Mouse (Mus musculus) layer of hippocampus, postnatal 36 days (tissue): ENCODE results near the gene Ccdc113. TPM values are rescaled to one million over a fixed set of nuclear protein-coding genes. Genes with fewer than 3 reads are reported as not detected.

ENCODE experiments used
- DNase-seq, 2 experiments: peaks; one replicate each; pipeline ENCODE4 v3.0.0; 2022
- total RNA-seq, 2 experiments: library from RNA; stranded (reverse); gene quantifications; 2 replicates each; pipeline ENCODE4 v1.2.3; 2021

The Ccdc113 gene
- total RNA-seq: 1 to 10 TPM in 1 of 2 experiments, under 1 TPM in 1; 0.68 to 1.3 TPM

DNA sequence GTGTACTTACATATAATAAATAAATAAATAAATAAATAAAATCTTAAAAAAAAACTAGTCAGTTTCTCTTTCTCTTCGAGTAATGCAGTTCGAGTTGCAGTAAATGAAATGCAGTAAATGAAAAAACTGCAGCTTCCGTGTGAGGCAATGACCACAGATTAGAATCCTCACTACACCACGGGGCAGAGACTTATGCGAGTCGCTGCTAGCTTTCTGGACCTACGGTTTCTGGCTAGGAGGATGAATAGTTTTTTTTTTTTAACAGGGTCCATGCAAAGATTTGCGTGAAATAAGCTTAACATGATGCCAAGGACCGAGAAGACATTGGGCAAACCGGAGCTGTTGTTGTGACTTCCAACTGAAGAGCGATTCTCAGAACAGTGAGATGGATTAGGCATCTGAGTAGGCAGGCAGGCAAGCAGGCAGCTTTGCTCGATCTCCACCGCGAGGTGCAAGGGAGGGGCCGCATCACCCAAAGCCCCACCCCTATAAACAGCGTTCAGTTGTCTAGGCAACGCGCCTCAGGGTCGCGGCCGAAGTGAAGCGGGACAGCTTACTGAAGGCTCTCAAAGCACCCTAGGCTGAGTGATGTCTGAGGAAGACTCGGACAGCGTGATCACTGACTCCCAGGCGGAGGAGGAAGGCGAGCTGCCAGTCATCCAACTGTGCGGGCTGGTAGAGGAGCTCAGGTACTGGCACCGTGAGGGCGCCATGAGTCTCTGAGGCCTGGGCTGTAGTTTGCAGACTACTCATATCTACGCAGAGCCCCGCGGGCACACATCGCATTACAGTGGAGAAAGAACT is at the start of gene Ccdc113:
Gene Ccdc113, plus strand, starts transcription at position 502 of the 804 bp plus-strand sequence.
- peak; percentile 59 to 60 for DNase-seq

DNA sequence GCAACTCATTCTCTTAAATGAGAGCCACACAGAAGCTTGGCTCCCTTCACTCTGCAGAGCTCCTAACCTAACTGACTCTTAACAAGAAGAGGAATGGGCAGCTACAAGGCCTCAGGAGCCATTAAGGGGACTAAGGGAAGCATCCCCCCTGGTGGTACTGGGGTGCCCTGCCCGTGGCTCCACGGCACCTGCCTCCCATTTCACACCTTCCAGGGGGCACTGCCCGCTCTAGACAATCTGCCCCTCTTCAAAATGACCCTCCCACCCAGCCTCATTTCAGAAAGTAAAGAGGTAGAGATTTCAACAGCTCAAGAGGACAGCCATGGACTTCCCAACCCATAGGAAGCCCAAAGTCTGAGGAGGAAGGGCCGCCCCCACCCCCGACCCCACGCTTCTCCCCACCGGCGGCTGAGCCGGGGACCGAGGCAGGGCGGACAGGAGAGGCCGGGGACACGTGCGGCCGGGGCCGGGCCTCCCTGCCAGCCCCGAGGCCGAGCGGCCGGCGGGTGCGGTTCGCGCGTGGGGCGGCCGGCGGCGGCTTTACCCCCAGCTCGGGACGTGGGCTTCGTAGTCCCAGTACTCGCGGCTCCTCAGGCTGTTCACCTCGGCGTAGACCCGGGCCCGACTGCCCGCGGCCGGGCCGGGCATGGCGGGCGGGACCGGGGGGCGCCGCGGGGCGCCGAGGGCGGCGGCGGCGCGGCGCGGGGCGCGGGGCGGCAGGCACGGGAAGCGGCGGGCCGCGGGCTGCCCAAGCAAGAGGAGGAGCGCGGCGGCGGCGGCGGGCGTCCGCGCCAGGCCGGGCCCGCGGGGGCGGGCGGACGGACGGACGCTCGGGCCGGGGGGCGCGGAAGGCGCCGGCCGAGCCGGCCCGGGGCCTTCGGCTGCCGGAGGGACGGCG is 45.8 kb upstream of the Ccdc113 start:
- DNase-seq: no peak

- DNase-seq: peak; percentile 80 to 85
Observed at GRCm38 (mm10) chr8:95488698-95489332, 45.1 kb upstream of the Ccdc113 start.

DNA sequence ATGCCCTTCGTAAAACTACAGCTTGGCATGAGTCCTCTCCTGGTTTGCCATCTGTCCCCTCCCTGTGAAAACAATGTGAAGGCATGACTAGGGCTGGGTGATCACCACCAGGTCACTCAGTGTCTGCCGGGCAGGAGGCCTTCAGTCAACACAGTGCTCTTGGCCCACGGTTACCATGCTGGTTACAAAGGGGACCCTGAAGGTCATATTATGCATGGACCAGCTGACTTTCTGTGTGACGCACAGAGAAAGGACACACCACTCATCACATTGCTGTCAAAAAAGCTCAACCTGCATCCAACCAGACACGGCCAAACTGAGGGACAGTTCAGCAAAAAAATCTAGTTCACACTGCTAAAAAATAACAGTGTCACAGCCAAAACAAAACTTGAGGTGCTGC is 43.9 kb upstream of the Ccdc113 start, which contains the start of gene Csnk2a2:
Gene Csnk2a2, minus strand, starts transcription at position 34 of the 400 bp plus-strand sequence.
- DNase-seq: no peak

DNA sequence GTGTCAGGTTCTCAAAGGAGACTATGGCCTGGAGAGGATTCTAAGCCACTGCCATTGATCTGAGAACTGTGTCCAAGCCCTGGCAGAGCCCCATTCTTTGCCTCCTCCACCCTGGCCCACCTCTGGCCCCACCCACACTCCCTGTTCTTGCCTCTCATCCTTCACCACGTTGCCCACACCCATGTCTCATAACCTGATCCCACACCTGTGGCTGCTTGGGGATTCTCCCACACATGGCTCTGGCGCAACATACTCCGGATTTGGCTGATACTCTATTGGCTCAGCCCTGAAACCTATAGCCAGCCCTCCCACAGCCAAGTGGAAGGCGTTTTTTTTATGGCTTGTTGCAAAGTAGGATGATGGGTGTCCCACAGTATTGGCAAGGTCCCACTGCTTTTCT is 41.8 kb upstream of the Ccdc113 start:
- DNase-seq: no peak

DNA sequence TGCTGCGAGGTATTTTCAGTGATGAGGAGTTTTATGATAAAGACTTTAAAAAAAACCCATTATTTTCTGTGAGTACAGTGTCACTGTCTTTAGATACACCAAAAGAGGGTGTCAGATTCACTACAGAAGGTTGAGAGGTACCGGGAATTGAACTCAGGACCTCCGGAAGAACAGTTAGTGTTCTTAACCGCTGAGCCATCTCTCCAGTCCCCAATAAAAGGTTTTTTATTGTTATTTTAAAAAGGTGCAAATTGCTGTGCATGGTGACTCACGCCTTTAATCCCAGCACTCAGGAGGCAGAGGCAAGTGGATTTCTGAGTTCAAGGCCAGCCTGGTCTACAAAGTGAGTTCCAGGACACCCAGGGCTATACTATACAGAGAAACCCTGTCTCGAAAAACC is 38.4 kb upstream of the Ccdc113 start:
- no peak for DNase-seq

DNA sequence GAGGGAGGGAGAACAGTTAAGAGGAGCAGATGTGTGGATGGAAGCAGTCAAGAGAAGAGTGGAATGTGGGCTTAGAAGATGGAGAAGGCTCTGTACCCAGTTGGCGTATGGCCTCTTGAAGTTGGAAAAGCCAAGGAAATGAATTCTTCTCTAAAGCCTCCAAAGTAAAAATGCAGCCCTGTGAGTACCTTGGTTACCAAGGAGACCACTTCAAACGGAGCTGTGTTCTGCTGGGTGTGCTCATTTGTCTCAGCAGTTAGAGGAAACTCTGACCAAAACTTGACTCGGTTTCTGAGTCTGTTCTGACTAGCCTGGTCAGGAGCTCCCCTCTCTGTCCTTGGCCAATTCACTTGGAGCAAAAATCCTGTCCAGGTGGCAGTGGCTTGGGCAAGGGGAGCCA is 37.5 kb upstream of the Ccdc113 start:
- DNase-seq: no peak

DNA sequence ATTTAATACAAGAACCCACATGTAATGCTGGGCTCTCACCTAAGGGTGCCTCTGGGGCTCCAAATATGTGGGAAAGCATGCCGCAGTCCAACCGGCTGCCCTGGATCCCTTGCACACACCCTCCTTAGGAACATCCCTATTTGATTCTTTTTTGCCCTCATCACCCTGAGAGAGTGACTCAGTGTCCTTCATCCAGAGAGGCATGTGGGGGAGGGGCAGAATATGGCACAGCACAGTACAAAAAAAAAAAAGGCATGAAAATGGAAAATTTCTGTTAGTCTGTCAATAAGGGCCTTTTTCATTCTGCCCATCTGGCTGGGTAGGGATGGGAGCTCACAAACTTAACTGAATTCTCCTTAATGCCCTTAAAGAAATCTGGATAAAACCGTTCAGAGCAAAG is 36.1 kb upstream of the Ccdc113 start:
- DNase-seq: no peak

DNA sequence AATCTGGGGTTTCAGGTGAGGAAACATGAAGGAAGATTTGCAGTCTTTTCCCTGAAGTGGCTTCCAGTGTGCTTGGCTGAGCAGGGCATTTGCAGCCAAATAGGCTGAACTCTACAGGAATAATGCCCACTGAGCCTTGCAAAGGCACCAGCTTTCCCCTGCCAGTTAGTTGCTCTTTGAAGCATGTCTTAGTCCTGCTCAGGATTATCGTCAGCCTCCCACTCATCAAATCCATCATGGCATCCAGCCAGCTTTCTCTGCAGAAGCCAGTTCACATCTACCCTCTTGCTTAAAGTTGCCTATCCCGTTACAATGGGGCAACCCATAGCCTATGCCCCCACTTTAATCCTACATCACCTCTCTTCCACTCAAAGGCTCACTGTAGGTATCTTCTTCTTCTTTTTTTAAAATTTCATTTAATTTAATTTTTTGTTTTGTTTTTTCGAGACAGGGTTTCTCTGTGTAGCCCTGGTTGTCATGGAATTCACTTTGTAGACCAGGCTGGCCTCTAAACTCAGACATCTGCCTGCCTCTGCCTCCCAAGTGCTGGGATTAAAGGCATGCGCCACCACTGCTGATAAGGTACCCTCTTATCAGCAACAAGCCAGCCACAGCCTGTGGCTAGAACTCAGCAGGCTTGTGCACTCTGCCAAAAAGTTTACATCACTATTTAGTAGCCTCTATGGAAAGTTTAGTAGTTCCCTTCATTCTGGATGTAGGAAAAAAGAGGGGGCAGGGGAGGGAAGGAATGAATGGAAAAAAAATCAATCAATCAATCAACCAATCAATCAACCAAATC is 34.4 kb upstream of the Ccdc113 start:
- DNase-seq: no peak

- no peak for DNase-seq
Observed at GRCm38 (mm10) chr8:95500436-95500835, 33.4 kb upstream of the Ccdc113 start.

DNA sequence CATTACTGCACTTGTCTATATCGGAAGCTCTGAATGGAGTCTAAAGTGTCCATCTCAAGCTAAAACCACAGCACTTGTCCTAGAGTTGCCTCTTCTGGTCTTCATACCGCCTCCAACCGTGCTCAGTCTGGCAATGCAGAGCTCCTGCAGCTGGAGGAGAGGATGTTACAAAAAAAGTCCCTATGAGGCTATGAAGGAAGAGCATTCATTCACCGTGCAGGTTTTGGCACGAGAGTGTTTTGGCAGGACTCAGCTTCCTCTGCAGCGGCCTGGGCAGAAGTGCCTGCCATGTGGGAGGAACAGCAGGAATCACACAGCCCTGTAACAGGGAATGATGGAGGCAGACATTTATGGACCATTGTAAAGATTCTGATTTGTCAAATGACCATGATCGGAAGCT is 31.5 kb upstream of the Ccdc113 start:
- DNase-seq: no peak

GRCm38 (mm10) chr8:95504835-95505234 is 29.1 kb upstream of the Ccdc113 start:
- no peak for DNase-seq

DNA sequence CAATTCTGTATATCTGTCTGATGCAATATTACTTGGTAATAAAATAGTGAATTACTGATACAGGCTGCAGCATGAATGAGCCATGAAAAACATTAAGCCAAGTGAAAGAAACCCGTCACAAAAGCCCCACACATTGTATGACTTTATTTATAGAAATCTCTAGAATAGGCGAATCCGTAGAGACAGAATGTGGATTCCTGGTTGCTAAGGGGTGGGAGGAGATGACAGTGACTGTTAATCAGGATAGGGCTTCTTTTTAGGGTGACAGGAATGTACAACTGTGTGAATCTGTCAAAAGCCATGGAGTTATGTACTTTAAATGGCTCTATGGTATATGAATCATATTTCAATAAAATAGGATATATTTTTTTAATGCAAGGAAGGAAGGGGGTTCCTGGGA is 28.3 kb upstream of the Ccdc113 start:
- no peak for DNase-seq

DNA sequence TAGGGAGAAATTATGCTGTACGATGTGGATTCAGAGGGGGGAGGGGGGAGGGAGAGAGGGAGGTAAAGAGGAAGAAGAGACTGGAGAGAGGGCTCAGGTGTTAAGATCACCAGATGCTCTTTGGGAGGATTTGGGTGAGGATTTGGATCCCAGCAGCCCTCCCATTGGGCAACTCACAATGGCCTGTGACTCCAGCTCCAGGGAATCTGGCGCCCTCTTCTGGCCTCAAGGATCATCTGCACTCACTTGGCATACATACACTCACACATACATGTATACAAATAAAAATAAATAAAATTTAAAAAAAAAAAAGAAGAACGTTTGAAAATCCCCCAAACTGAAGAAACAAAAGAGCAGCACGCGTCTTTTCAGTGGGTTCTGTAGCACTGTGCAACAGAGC is 27.6 kb upstream of the Ccdc113 start:
- DNase-seq: no peak

- no peak for DNase-seq
Observed at GRCm38 (mm10) chr8:95512257-95512656, 21.6 kb upstream of the Ccdc113 start.

DNA sequence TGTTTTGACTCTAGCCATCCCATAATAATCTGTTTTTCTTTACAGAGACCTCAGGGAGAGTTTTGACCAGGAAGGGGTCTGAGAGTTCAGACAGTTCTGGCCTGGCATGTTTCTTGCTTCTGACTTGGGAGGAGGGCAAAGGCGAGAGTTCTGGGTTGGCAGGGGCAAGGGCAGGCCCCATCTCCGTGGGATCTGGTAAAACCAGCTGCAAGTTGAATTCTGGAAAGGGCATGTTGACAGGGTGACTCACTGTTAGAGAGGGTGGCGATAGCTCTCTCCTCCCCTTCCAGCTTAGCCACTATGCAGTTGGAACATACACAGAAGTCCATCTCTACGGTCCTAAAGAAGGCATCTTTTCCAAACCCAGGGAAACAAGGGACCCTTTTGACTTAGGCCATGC is 20.7 kb upstream of the Ccdc113 start:
- DNase-seq: no peak

DNA sequence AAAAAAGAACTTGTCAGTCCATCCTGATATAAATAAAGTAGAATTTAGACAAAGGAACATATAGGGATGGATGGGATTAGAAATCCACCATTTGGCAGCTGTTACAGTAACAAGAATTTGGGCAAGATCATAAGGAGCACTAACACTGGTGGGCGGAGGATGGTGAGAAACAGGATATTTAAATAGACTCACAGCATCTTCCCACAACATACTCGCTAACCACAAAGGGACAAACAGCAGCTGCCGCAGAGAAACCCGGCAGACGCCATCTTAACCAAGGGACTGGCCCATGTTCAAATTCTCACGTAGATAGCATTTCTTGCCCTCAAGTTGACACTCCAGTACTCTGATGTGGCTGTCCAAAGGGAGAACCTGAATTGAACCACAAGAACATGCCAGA is 17.0 kb upstream of the Ccdc113 start:
- DNase-seq: no peak

DNA sequence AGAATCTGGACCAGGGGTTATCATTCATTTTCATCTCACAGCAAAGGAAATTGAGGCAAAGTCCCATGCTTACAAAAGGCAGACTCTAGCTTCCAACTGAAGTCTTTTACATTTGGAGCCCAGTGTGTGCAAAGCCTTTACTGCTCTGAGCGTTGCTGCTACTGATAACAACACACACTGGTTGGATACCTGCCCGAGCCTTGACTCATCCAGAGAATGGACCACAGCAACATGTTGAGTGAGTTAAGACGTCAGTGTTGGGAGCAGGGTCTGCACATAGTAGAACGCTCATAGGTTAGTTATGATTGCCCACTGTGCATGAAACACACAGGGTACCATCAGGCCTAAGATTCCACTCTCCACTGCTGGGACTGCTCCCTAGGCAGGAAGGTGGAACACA is 9.9 kb upstream of the Ccdc113 start:
- DNase-seq: no peak

- no peak for DNase-seq
Observed at GRCm38 (mm10) chr8:95528194-95528593, 5.7 kb upstream of the Ccdc113 start.

GRCm38 (mm10) chr8:95528750-95529310 is 5.1 kb upstream of the Ccdc113 start:
- no peak for DNase-seq

GRCm38 (mm10) chr8:95532206-95532605 is 1.7 kb upstream of the Ccdc113 start:
- DNase-seq: no peak

DNA sequence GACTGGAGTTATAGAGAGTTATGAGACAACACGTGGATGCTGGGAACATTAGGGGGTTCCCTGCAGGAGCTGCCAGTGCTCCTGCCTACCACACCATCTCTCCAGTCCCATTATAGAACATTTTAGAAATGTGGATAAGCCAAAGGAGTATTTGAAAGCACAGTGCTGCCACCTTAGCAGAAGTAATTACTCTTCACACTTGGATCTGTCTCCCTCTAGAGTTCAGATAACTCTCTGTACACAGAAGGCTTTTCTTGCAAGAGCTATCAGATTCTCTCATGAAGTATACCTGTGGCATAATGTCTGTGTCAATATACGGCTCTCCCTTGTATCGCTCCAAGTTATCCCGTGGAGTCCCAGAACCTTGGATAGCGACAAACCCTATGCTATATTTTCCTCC is 5.6 kb downstream of the Ccdc113 start:
- no peak for DNase-seq
